Mouse (Mus musculus) kidney, adult 2 months (tissue): Measurements from ENCODE around the gene Gm10488. TPM values are rescaled to one million over a fixed set of nuclear protein-coding genes. Genes with fewer than 3 reads are reported as not detected.
"Not testable (repeated sequence)": the region's sequence is repeated elsewhere in the genome, so short reads cannot be mapped to it uniquely, and the experiment has no call there.

Source experiments
- DNase-seq: peaks from one replicate; pipeline ENCODE4 v3.0.0; 2021
- H3K27ac ChIP-seq: fragments of 200-500 bp; 2 replicates; pipeline ENCODE4 v1.5.1; 2012; ENCODE audit warnings: low read depth, low read length, control low read depth, inconsistent platforms; ENCODE audit not compliant: insufficient read depth
- H3K27me3 ChIP-seq: fragments of 200-500 bp; replicated peaks from 2 replicates; pipeline ENCODE4 v1.6.1; 2012; ENCODE audit warnings: mild to moderate bottlenecking, moderate library complexity, low read length, inconsistent platforms; ENCODE audit not compliant: control insufficient read depth, insufficient read depth
- H3K36me3 ChIP-seq: fragments of 200-500 bp; 2 replicates; pipeline ENCODE4 v1.6.1; 2012; ENCODE audit warnings: mild to moderate bottlenecking, moderate library complexity, low read length, inconsistent platforms; ENCODE audit not compliant: control insufficient read depth, insufficient read depth
- H3K4me1 ChIP-seq: fragments of 200-500 bp; 2 replicates; pipeline ENCODE4 v1.6.1; 2011; ENCODE audit warnings: low read length; ENCODE audit not compliant: control insufficient read depth, insufficient read depth
- H3K4me3 ChIP-seq: fragments of 200-500 bp; 2 replicates; pipeline ENCODE4 v1.5.1; 2011; ENCODE audit warnings: mild to moderate bottlenecking, low read depth, low read length, control low read depth; ENCODE audit not compliant: insufficient read depth
- WGBS: fragments of 180-500 bp; shearing (Covaris S2); methylation state at CpG from one replicate; pipeline ENCODE4 v1.1.7; 2018; 5-methylcytosine and 5-hydroxymethylcytosine counted together
- polyA plus RNA-seq: library from polyadenylated mRNA; depleted of rRNA; stranded (reverse); fragments of >200 nt; gene quantifications from 2 replicates; pipeline ENCODE4 v1.2.3, GENCODE M21; 2012; rRNA removed

Gene Gm10488
- not detected in 2 replicates for polyA plus RNA-seq

- H3K36me3 ChIP-seq, DNase-seq, H3K4me3 ChIP-seq, H3K4me1 ChIP-seq, H3K27me3 ChIP-seq, H3K27ac ChIP-seq: not testable (repeated sequence)
- WGBS = no CpG with 5 or more reads among the region's 6 CpGs
Observed at GRCm38 (mm10) chrX:29976014-29976413, at the start of gene Gm10488. Gene Gm10488, plus strand, starts transcription at chrX:29976314.
